Mouse (Mus musculus) lung, adult 2 months (tissue): ENCODE data around the gene Ambp.

Experiments used
- CTCF ChIP-seq: fragments of 200-500 bp; IDR thresholded peaks from 2 replicates; pipeline ENCODE4 v1.5.1; 2011; ENCODE audit warnings: mild to moderate bottlenecking, low read length, control low read depth; ENCODE audit not compliant: insufficient read depth
- POLR2A ChIP-seq: fragments of 200-500 bp; IDR thresholded peaks from 2 replicates; pipeline ENCODE4 v1.6.1; 2011; ENCODE audit warnings: low read depth, mild to moderate bottlenecking, control low read depth, low read length, borderline replicate concordance; ENCODE audit errors: extremely low read depth

GRCm38 (mm10) chr4:63170061-63170460 lies 15.5 kb upstream of the Ambp start:
- TF ChIP-seq CTCF (no peak), POLR2A (no peak)
